In the genomic region with DNA sequence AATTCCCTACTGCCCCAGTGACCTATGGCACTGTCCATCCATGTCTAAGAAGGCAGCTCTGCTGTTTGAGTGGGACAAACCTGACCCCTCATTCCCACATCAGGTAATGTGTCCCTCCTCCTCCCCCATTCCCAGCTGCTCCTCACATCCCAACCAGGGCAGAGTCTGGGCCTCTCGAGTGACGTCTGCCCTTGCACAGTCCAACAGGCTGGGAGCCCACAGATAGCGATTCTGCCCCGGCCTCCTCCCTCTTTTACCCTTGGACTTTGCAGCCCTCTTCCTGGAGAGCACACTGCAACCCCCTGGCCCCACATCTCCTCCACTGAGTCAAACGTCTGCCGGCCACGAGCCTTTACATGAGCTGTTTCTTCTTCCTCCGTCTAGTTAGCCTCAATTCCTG, we compare ENCODE assay signal across 13 mouse cellular contexts. TPM values are rescaled to one million over a fixed set of nuclear protein-coding genes. Genes with fewer than 3 reads are reported as not detected.
"Had no signal": no experiment of that assay in that cellular context is flagged by ENCODE, and none has a peak within 500 bp of the region (broad histone marks: within the 10 kb centered on the region; RNA-seq: fewer than 3 reads in every experiment).

No protein-coding gene starts in this region.

- H3K4me2 ChIP-seq: kidney, embryonic 15.5 days; liver, embryonic 13.5 days; lung, embryonic 14.5 days; midbrain, embryonic 13.5 days had no signal

- H3K9ac ChIP-seq: kidney, embryonic 15.5 days; liver, embryonic 13.5 days; lung, embryonic 14.5 days; midbrain, embryonic 13.5 days had no signal

- H3K9me3 ChIP-seq: kidney, embryonic 15.5 days; liver, embryonic 13.5 days; midbrain, embryonic 13.5 days had no signal

- H3K36me3 ChIP-seq: kidney, embryonic 15.5 days; liver, embryonic 13.5 days; midbrain, embryonic 13.5 days had no signal

- H3K27me3 ChIP-seq: kidney, embryonic 15.5 days; midbrain, embryonic 13.5 days had no signal

- H3K27ac ChIP-seq: kidney, embryonic 15.5 days; left cerebral cortex, adult 2 months; liver, embryonic 13.5 days; macrophage; midbrain, embryonic 13.5 days had no signal

- ATAC-seq: lung, postnatal 0 days; midbrain, embryonic 13.5 days had no signal

- H3K4me3 ChIP-seq: kidney, embryonic 15.5 days; left cerebral cortex, adult 2 months; liver, embryonic 13.5 days; midbrain, embryonic 13.5 days had no signal

- DNase-seq: kidney, adult 11 months; kidney, adult 8-10 months; kidney, postnatal 10 days; layer of hippocampus, postnatal 36 days; liver, embryonic 13.5 days; lung, embryonic 14.5 days; thymus, postnatal 25 days had no signal

- H3K4me1 ChIP-seq: liver, embryonic 13.5 days had no signal

RNA-seq across cellular contexts. Expression of gene Loxl4, which starts 10.0 kb away (rescaled TPM):
- total RNA-seq: megakaryocyte, adult 5-6 weeks had no signal
- polyA plus RNA-seq: macrophage had no signal
